Mouse (Mus musculus): ENCODE measurements around the gene Pdcl. TPM values are rescaled to one million over a fixed set of nuclear protein-coding genes. Genes with fewer than 3 reads are reported as not detected.

Pdcl gene
- 138 TPM in 2 replicates for polyA plus RNA-seq (2011; ENCODE audit: insufficient read depth, insufficient read length, low read depth, missing spikeins)

DNA sequence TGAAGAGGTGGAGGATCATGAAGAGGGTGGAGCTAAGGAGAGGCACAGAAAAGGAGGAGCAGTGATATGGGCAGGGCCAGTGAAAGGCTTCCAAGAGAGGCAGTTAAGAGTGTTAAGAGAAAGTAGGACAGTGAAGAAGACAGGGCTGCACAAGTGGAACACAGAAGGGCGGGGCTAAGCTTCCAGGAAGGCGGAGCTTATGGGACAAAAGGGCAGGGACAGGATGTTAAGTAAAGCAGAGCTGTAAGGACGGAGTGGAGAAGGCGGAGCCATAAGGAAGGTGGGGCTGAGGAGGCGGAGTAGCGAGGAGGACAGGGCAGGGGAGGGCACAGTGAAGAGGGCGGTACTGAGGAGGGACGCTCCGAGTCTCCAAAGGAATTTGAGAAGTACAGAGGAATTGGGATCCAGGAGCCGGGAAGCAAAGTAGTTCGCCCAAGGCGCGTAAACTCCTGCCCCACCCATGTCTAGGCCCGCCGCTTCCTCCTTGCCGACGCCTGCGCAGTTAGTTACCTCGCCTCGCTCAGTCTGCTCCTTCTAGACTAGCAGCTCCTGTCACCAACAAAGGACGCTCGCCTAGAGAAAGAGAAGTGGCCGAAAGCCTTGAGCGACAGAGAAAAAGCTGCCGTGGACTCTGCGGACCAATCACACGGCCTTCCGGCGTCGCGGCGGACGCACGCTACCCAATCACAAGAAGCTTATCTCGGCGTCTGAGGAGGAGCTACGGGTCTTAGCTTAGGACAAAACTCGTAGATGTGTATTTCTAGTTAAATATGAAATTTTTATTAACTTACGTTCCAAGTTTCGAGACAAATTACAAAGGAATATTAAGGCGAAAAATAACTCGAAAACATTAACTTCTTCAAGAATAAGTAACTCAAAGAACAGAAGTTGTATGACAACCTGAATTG is at the start of gene Pdcl:
Gene Pdcl, minus strand, starts transcription at position 700 of the 908 bp plus-strand sequence.
- peak within 1 kb of the TSS; percentile 88 for H3K27ac ChIP-seq (ENCODE audit: insufficient read depth, low read length)
- no peaks in the 10 kb centered on the region for H3K4me1 ChIP-seq (ENCODE audit: control insufficient read depth, insufficient read depth, low read length)
- peaks cover 8% of the 10 kb centered on the region for H3K9me3 ChIP-seq (replicated peaks; ENCODE audit: control insufficient read depth, insufficient read depth, low read length, poor library complexity, severe bottlenecking)
- H3K9ac ChIP-seq (ENCODE audit: low read depth, poor library complexity, severe bottlenecking), result peak within 1 kb of the TSS; percentile 56
- TF ChIP-seq EP300 (IDR thresholded peaks at IDR 0.05; ENCODE audit: insufficient read depth, low read depth, low read length), result no peak
- peak; percentile 67 for TF ChIP-seq POLR2A (IDR thresholded peaks at IDR 0.05; ENCODE audit: insufficient read depth, low read length)
- no peaks in the 10 kb centered on the region for H3K27me3 ChIP-seq (ENCODE audit: control insufficient read depth, insufficient read depth, low read length, poor library complexity, severe bottlenecking)
- H3K36me3 ChIP-seq (ENCODE audit: control insufficient read depth, insufficient read depth, low read length, poor library complexity, severe bottlenecking), result peaks cover 34% of the 10 kb centered on the region
- H3K4me3 ChIP-seq (ENCODE audit: low read depth, low read length), result peak within 1 kb of the TSS; percentile 82

- Histone ChIP-seq H3K36me3 (ENCODE audit: control insufficient read depth, insufficient read depth, low read length, poor library complexity, severe bottlenecking) (peaks cover 16% of the 10 kb centered on the region), H3K9me3 (replicated peaks; ENCODE audit: control insufficient read depth, insufficient read depth, low read length, poor library complexity, severe bottlenecking) (no peaks in the 10 kb centered on the region), H3K9ac (ENCODE audit: low read depth, poor library complexity, severe bottlenecking) (no peak overlapping the region), H3K27ac (ENCODE audit: insufficient read depth, low read length) (no peak overlapping the region), H3K4me3 (ENCODE audit: low read depth, low read length) (no peak overlapping the region), H3K27me3 (ENCODE audit: control insufficient read depth, insufficient read depth, low read length, poor library complexity, severe bottlenecking) (no peaks in the 10 kb centered on the region), H3K4me1 (ENCODE audit: control insufficient read depth, insufficient read depth, low read length) (no peaks in the 10 kb centered on the region)
- TF ChIP-seq POLR2A (IDR thresholded peaks at IDR 0.05; ENCODE audit: insufficient read depth, low read length) (no peak), CTCF (IDR thresholded peaks at IDR 0.05; ENCODE audit: low read depth, low read length) (no peak), EP300 (IDR thresholded peaks at IDR 0.05; ENCODE audit: insufficient read depth, low read depth, low read length) (no peak)
Measured at GRCm38 (mm10) chr2:37395539-37395938, 36.4 kb upstream of the Pdcl start.

DNA sequence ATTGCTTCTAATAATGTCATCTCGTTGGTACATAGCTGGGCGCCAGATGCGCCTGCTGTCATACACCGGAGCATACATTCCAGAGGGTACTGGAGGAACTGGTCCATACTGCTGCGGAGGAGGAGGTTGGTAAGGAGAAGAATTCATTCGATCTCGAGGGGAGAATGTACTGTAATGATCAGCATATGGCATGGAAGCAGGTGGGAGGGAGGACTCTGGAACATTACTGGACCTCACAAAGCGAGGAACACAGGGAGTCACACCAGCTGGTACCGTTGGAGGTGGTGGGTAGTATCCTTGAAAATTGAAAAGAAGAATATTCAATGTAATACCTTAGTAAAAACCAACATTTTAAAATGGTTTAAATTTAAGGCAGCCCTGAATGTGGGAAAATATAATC is 23.8 kb upstream of the Pdcl start:
- no peak overlapping the region for H3K4me3 ChIP-seq (ENCODE audit: low read depth, low read length)
- no peak overlapping the region for H3K27ac ChIP-seq (ENCODE audit: insufficient read depth, low read length)
- no peaks in the 10 kb centered on the region for H3K9me3 ChIP-seq (replicated peaks; ENCODE audit: control insufficient read depth, insufficient read depth, low read length, poor library complexity, severe bottlenecking)
- no peaks in the 10 kb centered on the region for H3K27me3 ChIP-seq (ENCODE audit: control insufficient read depth, insufficient read depth, low read length, poor library complexity, severe bottlenecking)
- peaks cover 19% of the 10 kb centered on the region for H3K36me3 ChIP-seq (ENCODE audit: control insufficient read depth, insufficient read depth, low read length, poor library complexity, severe bottlenecking)
- H3K9ac ChIP-seq (ENCODE audit: low read depth, poor library complexity, severe bottlenecking), result no peak overlapping the region
- TF ChIP-seq POLR2A (IDR thresholded peaks at IDR 0.05; ENCODE audit: insufficient read depth, low read length), result no peak
- no peak for TF ChIP-seq EP300 (IDR thresholded peaks at IDR 0.05; ENCODE audit: insufficient read depth, low read depth, low read length)
- TF ChIP-seq CTCF (IDR thresholded peaks at IDR 0.05; ENCODE audit: low read depth, low read length), result no peak
- H3K4me1 ChIP-seq (ENCODE audit: control insufficient read depth, insufficient read depth, low read length), result no peaks in the 10 kb centered on the region

DNA sequence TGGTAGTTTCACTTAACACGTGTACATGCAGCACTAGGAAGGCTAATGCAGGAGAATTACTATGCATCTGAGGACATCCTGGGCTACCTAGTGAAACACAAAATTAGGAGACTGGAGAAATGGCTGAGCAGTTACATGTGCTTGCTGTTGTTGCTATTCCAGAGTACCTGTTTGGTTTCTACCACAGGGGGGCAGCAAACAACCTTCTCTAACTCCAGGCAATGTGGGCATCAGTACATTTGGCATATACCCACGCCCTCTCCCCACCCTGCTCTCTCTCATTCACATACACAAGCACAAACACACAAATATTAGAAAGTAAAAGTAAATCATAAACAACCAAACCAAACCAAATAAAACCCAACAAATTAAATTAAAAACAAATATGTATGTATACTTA is 21.1 kb upstream of the Pdcl start:
- peak; percentile 44 for TF ChIP-seq CTCF (IDR thresholded peaks at IDR 0.05; ENCODE audit: low read depth, low read length)
- TF ChIP-seq EP300 (IDR thresholded peaks at IDR 0.05; ENCODE audit: insufficient read depth, low read depth, low read length), result no peak
- Histone ChIP-seq H3K9ac (ENCODE audit: low read depth, poor library complexity, severe bottlenecking) (no peak overlapping the region), H3K4me3 (ENCODE audit: low read depth, low read length) (no peak overlapping the region), H3K4me1 (ENCODE audit: control insufficient read depth, insufficient read depth, low read length) (no peaks in the 10 kb centered on the region), H3K27ac (ENCODE audit: insufficient read depth, low read length) (no peak overlapping the region), H3K36me3 (ENCODE audit: control insufficient read depth, insufficient read depth, low read length, poor library complexity, severe bottlenecking) (peaks cover 35% of the 10 kb centered on the region), H3K9me3 (replicated peaks; ENCODE audit: control insufficient read depth, insufficient read depth, low read length, poor library complexity, severe bottlenecking) (no peaks in the 10 kb centered on the region), H3K27me3 (ENCODE audit: control insufficient read depth, insufficient read depth, low read length, poor library complexity, severe bottlenecking) (no peaks in the 10 kb centered on the region)

GRCm38 (mm10) chr2:37376018-37376417 is 16.9 kb upstream of the Pdcl start:
- Histone ChIP-seq H3K36me3 (ENCODE audit: control insufficient read depth, insufficient read depth, low read length, poor library complexity, severe bottlenecking) (peaks cover 23% of the 10 kb centered on the region), H3K9ac (ENCODE audit: low read depth, poor library complexity, severe bottlenecking) (no peak overlapping the region)

DNA sequence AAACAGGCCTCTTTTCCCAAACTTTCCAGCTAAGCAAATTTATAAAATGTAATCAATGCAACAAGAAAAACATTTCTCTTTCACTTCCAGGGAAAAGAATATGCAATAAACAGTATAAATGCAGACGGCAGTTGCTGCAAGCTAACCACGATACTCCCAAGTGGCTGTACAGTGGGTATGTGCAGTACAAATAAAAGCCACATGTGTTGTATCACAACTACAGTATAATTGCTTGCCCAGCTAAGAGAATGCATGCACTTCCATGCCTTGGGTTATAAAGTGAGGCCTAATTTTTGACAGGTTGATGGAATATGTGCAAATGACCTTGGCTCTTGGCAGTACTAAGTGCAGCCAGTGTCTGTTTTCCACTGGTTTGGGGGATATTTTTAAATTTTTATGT is 11.5 kb upstream of the Pdcl start:
- no peaks in the 10 kb centered on the region for H3K9me3 ChIP-seq (replicated peaks; ENCODE audit: control insufficient read depth, insufficient read depth, low read length, poor library complexity, severe bottlenecking)
- TF ChIP-seq POLR2A (IDR thresholded peaks at IDR 0.05; ENCODE audit: insufficient read depth, low read length) (no peak), EP300 (IDR thresholded peaks at IDR 0.05; ENCODE audit: insufficient read depth, low read depth, low read length) (no peak), CTCF (IDR thresholded peaks at IDR 0.05; ENCODE audit: low read depth, low read length) (no peak)
- H3K27ac ChIP-seq (ENCODE audit: insufficient read depth, low read length), result no peak overlapping the region
- H3K27me3 ChIP-seq (ENCODE audit: control insufficient read depth, insufficient read depth, low read length, poor library complexity, severe bottlenecking), result no peaks in the 10 kb centered on the region
- H3K4me3 ChIP-seq (ENCODE audit: low read depth, low read length), result no peak overlapping the region
- no peaks in the 10 kb centered on the region for H3K4me1 ChIP-seq (ENCODE audit: control insufficient read depth, insufficient read depth, low read length)
- H3K36me3 ChIP-seq (ENCODE audit: control insufficient read depth, insufficient read depth, low read length, poor library complexity, severe bottlenecking), result peaks cover 6% of the 10 kb centered on the region
- H3K9ac ChIP-seq (ENCODE audit: low read depth, poor library complexity, severe bottlenecking), result no peak overlapping the region

More at GRCm38 (mm10) chr2:37376018-37376417, 16.9 kb upstream of the Pdcl start:
- Histone ChIP-seq H3K27me3 (ENCODE audit: control insufficient read depth, insufficient read depth, low read length, poor library complexity, severe bottlenecking) (no peaks in the 10 kb centered on the region), H3K4me1 (ENCODE audit: control insufficient read depth, insufficient read depth, low read length) (no peaks in the 10 kb centered on the region), H3K9me3 (replicated peaks; ENCODE audit: control insufficient read depth, insufficient read depth, low read length, poor library complexity, severe bottlenecking) (no peaks in the 10 kb centered on the region), H3K4me3 (ENCODE audit: low read depth, low read length) (no peak overlapping the region), H3K27ac (ENCODE audit: insufficient read depth, low read length) (no peak overlapping the region)
- no peak for TF ChIP-seq CTCF (IDR thresholded peaks at IDR 0.05; ENCODE audit: low read depth, low read length)
- TF ChIP-seq EP300 (IDR thresholded peaks at IDR 0.05; ENCODE audit: insufficient read depth, low read depth, low read length), result no peak
- no peak for TF ChIP-seq POLR2A (IDR thresholded peaks at IDR 0.05; ENCODE audit: insufficient read depth, low read length)
